Mouse (Mus musculus): ENCODE results near the gene Phlpp1.
"Not testable (repeated sequence)": the region's sequence is repeated elsewhere in the genome, so short reads cannot be mapped to it uniquely, and the experiment has no call there.

GRCm38 (mm10) chr1:106311830-106312229 is 140.3 kb downstream of the Phlpp1 start:
- not testable (repeated sequence) for TF ChIP-seq EP300, CTCF (IDR thresholded peaks at IDR 0.05; ENCODE audit: low read depth)
